Mouse (Mus musculus) heart, adult 2 months (tissue): Measurements from ENCODE around the gene Kdm7a.

Experiments
- EP300 ChIP-seq: fragments of 200-500 bp; IDR thresholded peaks from 2 replicates; pipeline ENCODE4 v1.6.1; 2011; ENCODE audit warnings: low read depth, low read length, control low read depth; ENCODE audit not compliant: insufficient read depth
- POLR2A ChIP-seq: fragments of 200-500 bp; IDR thresholded peaks from 2 replicates; pipeline ENCODE4 v1.6.1; 2011; ENCODE audit warnings: mild to moderate bottlenecking, low read depth, low read length, control low read depth; ENCODE audit not compliant: insufficient read depth

DNA sequence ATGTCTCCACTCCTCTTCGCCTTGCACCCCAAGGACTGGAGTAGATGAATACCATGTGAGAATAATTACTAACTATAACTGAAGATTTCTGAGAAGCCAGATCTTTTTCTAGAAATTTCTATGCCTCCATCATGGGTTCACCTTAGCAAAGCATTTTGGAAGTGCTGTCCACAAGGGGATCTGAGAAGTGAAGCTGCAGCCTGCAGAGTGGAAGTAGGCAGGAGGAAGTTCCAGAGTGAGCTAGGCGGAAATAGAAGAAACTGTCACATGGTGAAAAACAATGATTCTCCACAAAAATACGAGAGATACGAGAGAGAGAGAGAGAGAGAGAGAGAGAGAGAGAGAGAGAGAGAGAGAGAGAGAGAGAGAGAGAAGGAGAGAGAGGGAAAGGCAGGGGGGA, 26.0 kb upstream of the Kdm7a start:
- no peak for TF ChIP-seq EP300
- TF ChIP-seq POLR2A = no peak
